Mouse (Mus musculus) urinary bladder, adult 18-20 months (tissue): ENCODE results near the gene Ncbp2.
A peak's percentile ranks its signal among the peaks of the same experiment; 100 is the strongest.

Source experiments
- DNase-seq, 2 experiments: peaks; one replicate each; pipeline ENCODE4 v3.0.0; 2022; ENCODE audit warnings: low spot score in 2 of 2, mixed read lengths in 2 of 2

Gene Ncbp2

DNA sequence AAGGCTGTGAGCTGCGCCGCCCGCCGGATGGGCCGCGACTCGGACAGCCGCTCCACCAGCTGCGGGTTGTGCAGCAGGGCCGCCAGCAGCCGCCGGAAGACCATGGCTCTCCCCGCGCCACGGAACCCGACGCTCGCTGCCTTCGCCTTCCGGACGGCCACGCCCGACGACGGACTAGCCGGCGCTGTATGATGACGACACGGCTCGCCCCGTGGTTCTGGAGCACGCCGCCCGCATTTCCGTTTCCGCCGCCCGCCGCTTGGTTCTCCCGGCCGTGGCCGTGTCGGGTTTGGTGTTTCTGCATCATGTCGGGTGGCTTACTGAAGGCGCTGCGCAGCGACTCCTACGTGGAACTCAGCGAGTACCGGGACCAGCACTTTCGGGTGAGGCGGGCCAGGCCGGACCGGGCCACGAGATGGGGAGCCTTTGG is at the start of gene Ncbp2, which contains the start of gene 0610012G03Rik:
TSS of gene Ncbp2 (plus strand) at position 169 of the 430 bp plus-strand sequence.
TSS of gene 0610012G03Rik (minus strand) at position 150 of the 430 bp plus-strand sequence.
- DNase-seq: peak; percentile 92 to 96

- DNase-seq: no peak
Measured at GRCm38 (mm10) chr16:31898546-31899326, 49.6 kb upstream of the Ncbp2 start.

- no peak for DNase-seq
Measured at GRCm38 (mm10) chr16:31901886-31902285, 46.4 kb upstream of the Ncbp2 start.

GRCm38 (mm10) chr16:31903239-31903638 is 45.1 kb upstream of the Ncbp2 start:
- DNase-seq: no peak

- DNase-seq: no peak
Measured at GRCm38 (mm10) chr16:31905331-31905730, 43.0 kb upstream of the Ncbp2 start.

- DNase-seq: no peak
Measured at GRCm38 (mm10) chr16:31905891-31906825, 42.2 kb upstream of the Ncbp2 start.

GRCm38 (mm10) chr16:31906896-31907295 is 41.4 kb upstream of the Ncbp2 start:
- peak in 1 of 2 experiments; percentile 27 for DNase-seq

- DNase-seq: no peak
Measured at GRCm38 (mm10) chr16:31908959-31909358, 39.4 kb upstream of the Ncbp2 start.

DNA sequence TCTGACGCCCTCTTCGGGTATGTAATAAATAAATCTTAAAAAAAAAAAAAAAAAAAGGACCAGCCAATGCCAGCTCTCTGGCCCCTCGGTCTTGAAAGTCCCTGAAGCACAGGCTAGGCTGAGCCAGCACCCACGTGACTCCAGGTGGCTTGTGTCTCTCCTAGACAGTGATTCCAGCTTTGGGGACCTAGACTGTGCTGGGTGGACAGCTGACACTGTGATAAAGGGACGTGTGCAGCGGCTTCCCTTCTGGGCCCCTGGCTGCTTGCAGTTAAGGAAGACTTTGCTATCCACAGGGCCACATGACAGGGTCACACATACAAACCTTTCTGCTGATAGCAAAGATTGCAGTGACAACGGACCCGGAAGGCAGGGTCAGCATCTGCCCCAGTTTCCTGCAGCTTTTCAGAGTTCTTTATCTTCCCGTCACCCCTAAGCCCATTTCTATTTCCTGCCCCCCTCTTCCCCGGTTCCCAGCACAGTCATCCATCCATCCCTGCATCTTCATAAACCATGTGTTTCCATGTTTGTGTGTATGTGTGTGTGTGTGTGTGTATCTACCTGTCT is 37.9 kb upstream of the Ncbp2 start:
- no peak for DNase-seq

GRCm38 (mm10) chr16:31917776-31918175 is 30.5 kb upstream of the Ncbp2 start:
- DNase-seq: no peak

DNA sequence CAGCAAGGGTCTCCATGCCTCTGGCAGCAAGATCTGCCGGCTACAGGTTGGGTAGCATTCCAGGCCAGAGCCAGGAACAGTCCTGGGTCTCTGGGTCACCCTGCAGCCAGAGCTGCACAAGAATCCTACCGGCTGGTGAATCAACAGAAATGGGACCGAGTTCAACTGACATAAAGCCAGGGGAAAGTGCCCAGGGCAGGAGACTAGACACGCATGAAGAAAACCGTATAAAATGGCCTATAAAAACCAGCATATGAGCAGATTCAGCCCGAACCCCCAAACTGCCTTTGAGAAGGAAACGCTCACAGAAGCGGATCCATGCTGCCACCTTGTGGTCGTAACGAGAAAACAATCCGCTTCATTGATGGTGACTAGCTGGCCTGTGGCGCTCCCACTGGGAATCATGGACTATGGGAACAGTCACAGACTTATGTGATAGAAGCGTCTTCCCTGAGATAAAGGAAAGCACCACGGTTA is 30.0 kb upstream of the Ncbp2 start:
- peak; percentile 53 to 55 for DNase-seq

- DNase-seq: no peak
Measured at GRCm38 (mm10) chr16:31924368-31924767, 23.9 kb upstream of the Ncbp2 start.

DNA sequence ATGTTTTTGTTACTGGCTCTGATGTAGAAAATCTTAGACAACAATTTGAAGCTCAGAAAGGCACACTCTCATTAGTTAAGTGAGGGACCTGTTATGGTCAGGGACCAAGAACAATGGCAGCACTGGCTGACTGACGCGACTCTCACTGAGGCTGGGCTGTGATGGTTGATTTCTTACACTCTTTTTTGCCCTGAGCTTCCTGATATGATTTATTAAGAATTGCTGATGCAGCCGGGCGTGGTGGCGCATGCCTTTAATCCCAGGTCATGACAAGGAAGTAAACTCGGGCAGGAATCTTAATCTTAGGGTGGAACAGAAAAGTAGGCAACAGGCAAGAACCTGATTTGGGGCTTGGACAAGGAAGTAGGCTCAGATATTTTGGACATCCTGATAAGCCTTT is 22.2 kb upstream of the Ncbp2 start:
- no peak for DNase-seq

- no peak for DNase-seq
Measured at GRCm38 (mm10) chr16:31926547-31927182, 21.6 kb upstream of the Ncbp2 start.

GRCm38 (mm10) chr16:31927412-31927811 is 20.9 kb upstream of the Ncbp2 start:
- no peak for DNase-seq

GRCm38 (mm10) chr16:31931330-31931729 is 17.0 kb upstream of the Ncbp2 start:
- DNase-seq: no peak

DNA sequence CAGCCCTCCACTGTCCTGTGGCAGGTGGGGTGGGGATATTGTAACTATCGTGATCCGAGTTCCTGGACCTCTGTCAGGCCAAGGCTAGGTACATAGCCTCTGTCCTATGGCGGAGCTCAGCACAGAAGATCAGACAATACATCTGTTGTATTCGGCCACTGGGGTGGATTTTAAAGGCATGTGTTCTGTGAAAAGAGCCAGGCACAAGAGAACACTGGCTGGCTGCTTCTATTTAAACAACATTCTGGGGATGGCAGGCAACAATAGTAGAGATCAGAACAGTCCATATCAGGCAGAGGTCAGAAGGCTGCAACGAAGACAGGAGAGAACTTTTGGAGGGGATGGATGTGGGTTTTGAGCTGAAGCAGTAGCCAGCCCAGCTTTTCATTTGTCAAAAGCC is 16.1 kb upstream of the Ncbp2 start:
- no peak for DNase-seq

- DNase-seq: peak; percentile 60 to 80
Measured at GRCm38 (mm10) chr16:31932840-31933697, 15.2 kb upstream of the Ncbp2 start.

GRCm38 (mm10) chr16:31933751-31934549 is 14.4 kb upstream of the Ncbp2 start, which contains the start of gene Pigz:
TSS of gene Pigz (plus strand) at chr16:31933851.
- DNase-seq: peak; percentile 51 to 52
